Mouse (Mus musculus) midbrain, embryonic 11.5 days (tissue): Measurements from ENCODE around the gene Emx1. TPM values are rescaled to one million over a fixed set of nuclear protein-coding genes. Genes with fewer than 3 reads are reported as not detected.
A peak's percentile ranks its signal among the peaks of the same experiment; 100 is the strongest.
"Not testable (repeated sequence)": the region's sequence is repeated elsewhere in the genome, so short reads cannot be mapped to it uniquely, and the experiment has no call there.

Source experiments
- ATAC-seq: fragments of 200-750 bp; cut with Nextera tagmentation; 2 replicates; pipeline ENCODE4 v1.8.0; 2017; ENCODE audit warnings: moderate TSS enrichment, moderate library complexity; ENCODE audit not compliant: low FRiP score
- DNase-seq: peaks from one replicate; pipeline ENCODE4 v3.0.0; 2015; ENCODE audit warnings: low spot score; ENCODE audit errors: missing footprints
- H3K27ac ChIP-seq: fragments of 300-500 bp; sonication (generic); 2 replicates; pipeline ENCODE4 v1.5.1; 2014; ENCODE audit warnings: low read depth, low read length
- H3K27me3 ChIP-seq: fragments of 300-500 bp; sonication (generic); 2 replicates; pipeline ENCODE4 v1.6.1; 2014; ENCODE audit warnings: mild to moderate bottlenecking, low read length, moderate library complexity, mixed read lengths; ENCODE audit not compliant: control insufficient read depth, insufficient read depth
- H3K36me3 ChIP-seq: fragments of 300-500 bp; sonication (generic); 2 replicates; pipeline ENCODE4 v1.6.1; 2014; ENCODE audit warnings: mild to moderate bottlenecking, low read length, moderate library complexity, mixed read lengths; ENCODE audit not compliant: control insufficient read depth, insufficient read depth
- H3K4me1 ChIP-seq: fragments of 300-500 bp; sonication (generic); 2 replicates; pipeline ENCODE4 v1.6.1; 2014; ENCODE audit warnings: low read length; ENCODE audit not compliant: control insufficient read depth, insufficient read depth
- H3K4me2 ChIP-seq: fragments of 300-500 bp; sonication (generic); 2 replicates; pipeline ENCODE4 v1.6.1; 2014; ENCODE audit warnings: mild to moderate bottlenecking, moderate library complexity
- H3K4me3 ChIP-seq: fragments of 300-500 bp; sonication (generic); 2 replicates; pipeline ENCODE4 v1.5.1; 2014; ENCODE audit warnings: low read depth, low read length
- H3K9ac ChIP-seq: fragments of 300-500 bp; sonication (generic); 2 replicates; pipeline ENCODE4 v1.6.1; 2014; ENCODE audit warnings: low read length
- H3K9me3 ChIP-seq: fragments of 300-500 bp; sonication (generic); 2 replicates; pipeline ENCODE4 v1.6.1; 2016; ENCODE audit warnings: low read length; ENCODE audit not compliant: control insufficient read depth
- WGBS: fragments of 180-500 bp; shearing (Covaris S2); extraction: QIAGEN DNeasy Blood & Tissue Kit; methylation state at CpG from one replicate; pipeline ENCODE4 v1.1.7; 2014; 5-methylcytosine and 5-hydroxymethylcytosine counted together
- polyA plus RNA-seq: library from polyadenylated mRNA; unstranded; fragments of >200 nt; fragmentation: Nextera tagmentation; extraction: Ambion mirVana; gene quantifications from 2 replicates; pipeline ENCODE4 v1.2.1, GENCODE M21; 2014

The Emx1 gene
- polyA plus RNA-seq, 1 experiment from 2014 or later: 3.6 TPM

- peak; percentile 77 for DNase-seq
- H3K27ac ChIP-seq, ATAC-seq, H3K27me3 ChIP-seq, H3K4me1 ChIP-seq, H3K4me3 ChIP-seq, H3K9ac ChIP-seq, H3K9me3 ChIP-seq, H3K4me2 ChIP-seq, H3K36me3 ChIP-seq: not testable (repeated sequence)
- 75% methylated on average over 4 of the region's 4 CpGs for WGBS
Observed at GRCm38 (mm10) chr6:85158040-85158804, 29.0 kb upstream of the Emx1 start.

- H3K4me1 ChIP-seq, H3K36me3 ChIP-seq, H3K27me3 ChIP-seq, H3K4me2 ChIP-seq, H3K4me3 ChIP-seq, H3K9ac ChIP-seq, H3K27ac ChIP-seq, H3K9me3 ChIP-seq: not testable (repeated sequence)
- 26% methylated on average over 6 of the region's 6 CpGs for WGBS
- ATAC-seq (peak; percentile 43), DNase-seq (peak; percentile 87)
Observed at GRCm38 (mm10) chr6:85159092-85159760, 28.0 kb upstream of the Emx1 start.

GRCm38 (mm10) chr6:85160201-85160923, 26.9 kb upstream of the Emx1 start:
- no peak overlapping the region for H3K4me3 ChIP-seq
- H3K9ac ChIP-seq: no peak overlapping the region
- H3K36me3 ChIP-seq: no peaks in the 10 kb centered on the region
- ATAC-seq (peak; percentile 43; the same call in 1 of the 2 replicates), DNase-seq (peak; percentile 99)
- H3K9me3 ChIP-seq: no peaks in the 10 kb centered on the region
- H3K27ac ChIP-seq: no peak overlapping the region
- 36% methylated on average over 4 of the region's 4 CpGs for WGBS
- H3K4me1 ChIP-seq: peaks cover 3% of the 10 kb centered on the region
- H3K4me2 ChIP-seq: no peak overlapping the region
- no peaks in the 10 kb centered on the region for H3K27me3 ChIP-seq

GRCm38 (mm10) chr6:85165440-85165921, 21.8 kb upstream of the Emx1 start:
- Histone ChIP-seq H3K27ac (no peak overlapping the region), H3K4me3 (no peak overlapping the region), H3K27me3 (no peaks in the 10 kb centered on the region), H3K36me3 (no peaks in the 10 kb centered on the region), H3K9me3 (no peaks in the 10 kb centered on the region), H3K4me2 (no peak overlapping the region), H3K4me1 (peaks cover 5% of the 10 kb centered on the region), H3K9ac (no peak overlapping the region)
- WGBS: 25% methylated on average over 11 of the region's 11 CpGs
- no peak for DNase-seq
- ATAC-seq: peak; percentile 44

- Histone ChIP-seq H3K9ac (no peak overlapping the region), H3K4me3 (no peak overlapping the region), H3K4me1 (no peaks in the 10 kb centered on the region), H3K27ac (no peak overlapping the region), H3K4me2 (no peak overlapping the region), H3K9me3 (no peaks in the 10 kb centered on the region), H3K36me3 (no peaks in the 10 kb centered on the region), H3K27me3 (peaks cover 9% of the 10 kb centered on the region)
- DNase-seq (no peak), ATAC-seq (no peak)
- WGBS: 82% methylated on average over 3 of the region's 3 CpGs
Observed at GRCm38 (mm10) chr6:85179569-85179968, 7.7 kb upstream of the Emx1 start.

- WGBS: 79% methylated on average over 2 of the region's 2 CpGs
- no peak for ATAC-seq
- H3K27me3 ChIP-seq: peaks cover 11% of the 10 kb centered on the region
Observed at GRCm38 (mm10) chr6:85180036-85180435, 7.2 kb upstream of the Emx1 start.

GRCm38 (mm10) chr6:85183951-85184350, 3.3 kb upstream of the Emx1 start:
- Histone ChIP-seq H3K36me3 (no peaks in the 10 kb centered on the region), H3K4me3 (no peak overlapping the region), H3K27me3 (peaks cover 48% of the 10 kb centered on the region), H3K9me3 (no peaks in the 10 kb centered on the region), H3K9ac (no peak overlapping the region), H3K27ac (no peak overlapping the region), H3K4me1 (peaks cover 24% of the 10 kb centered on the region), H3K4me2 (no peak overlapping the region)
- ATAC-seq (no peak), DNase-seq (peak; percentile 81)
- 61% methylated on average over 3 of the region's 3 CpGs for WGBS

More at GRCm38 (mm10) chr6:85180036-85180435, 7.2 kb upstream of the Emx1 start:
- no peaks in the 10 kb centered on the region for H3K9me3 ChIP-seq
- no peak for DNase-seq
- no peaks in the 10 kb centered on the region for H3K36me3 ChIP-seq
- H3K4me2 ChIP-seq: no peak overlapping the region
- no peak overlapping the region for H3K27ac ChIP-seq
- H3K4me3 ChIP-seq: no peak overlapping the region
- no peak overlapping the region for H3K9ac ChIP-seq
- no peaks in the 10 kb centered on the region for H3K4me1 ChIP-seq

GRCm38 (mm10) chr6:85186033-85186743, 1.1 kb upstream of the Emx1 start:
- Histone ChIP-seq H3K4me3 (peak overlapping the region; percentile 20; the same call in 1 of the 2 replicates), H3K27ac (no peak overlapping the region), H3K9ac (no peak overlapping the region), H3K4me1 (peaks cover 29% of the 10 kb centered on the region), H3K4me2 (peak overlapping the region; percentile 36), H3K27me3 (peaks cover 67% of the 10 kb centered on the region), H3K9me3 (no peaks in the 10 kb centered on the region), H3K36me3 (no peaks in the 10 kb centered on the region)
- DNase-seq (peak; percentile 95), ATAC-seq (no peak; the same call in 1 of the 2 replicates)
- 2% methylated on average over 32 of the region's 33 CpGs for WGBS
